Mouse (Mus musculus): ENCODE measurements at regions not wholly inside any gene's neighbourhood (a gene's known extent, or its start where the extent isn't known, plus 50 kb on each side); places are given as distances from the start of the nearest gene placed in this dataset.
A peak's percentile ranks its signal among the peaks of the same experiment; 100 is the strongest.

DNA sequence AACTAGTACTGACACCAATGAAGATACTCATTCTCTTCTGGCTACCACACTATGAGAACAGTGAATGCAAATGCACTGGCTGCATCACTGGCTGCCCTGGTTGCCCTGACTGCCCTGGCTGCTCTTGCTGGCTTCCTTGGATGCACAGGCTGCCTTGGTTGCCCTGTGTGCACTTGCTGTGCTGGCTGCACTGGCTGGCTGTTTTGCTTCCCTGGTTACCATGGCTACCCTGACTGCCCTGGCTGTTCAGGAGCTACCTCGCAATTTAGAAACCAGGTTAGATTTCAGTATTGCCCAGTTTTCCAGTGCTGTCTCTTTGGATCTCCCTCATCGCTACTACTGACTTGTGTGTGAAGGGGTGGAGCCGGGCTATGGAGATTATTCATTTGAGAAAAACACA, 175.7 kb downstream of the Fat4 start:
- no peak for DNase-seq (ENCODE audit: low spot score)

DNA sequence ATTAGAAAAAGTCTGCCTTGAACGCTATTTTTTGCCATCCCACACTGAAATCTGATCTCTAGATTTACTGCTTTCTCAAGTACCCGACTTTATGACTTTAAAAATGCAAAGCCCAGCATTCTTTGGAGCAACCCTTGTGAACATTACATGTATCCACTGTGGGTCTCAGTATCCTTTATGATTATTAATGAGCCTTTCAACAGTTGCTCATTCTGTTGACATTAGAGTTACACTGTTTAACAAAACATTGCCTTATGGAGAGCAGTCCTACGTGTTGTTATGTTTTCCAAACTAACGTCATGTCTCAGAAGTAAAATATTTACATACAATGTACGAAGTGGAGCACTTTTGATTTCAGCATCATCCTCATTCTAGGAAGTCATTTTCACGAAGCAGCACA, 178.7 kb downstream of the Fat4 start:
- DNase-seq (ENCODE audit: low spot score): no peak

- no peak for DNase-seq (ENCODE audit: low spot score)
Measured at GRCm38 (mm10) chr3:39069011-39069410, 182.3 kb downstream of the Fat4 start.

DNA sequence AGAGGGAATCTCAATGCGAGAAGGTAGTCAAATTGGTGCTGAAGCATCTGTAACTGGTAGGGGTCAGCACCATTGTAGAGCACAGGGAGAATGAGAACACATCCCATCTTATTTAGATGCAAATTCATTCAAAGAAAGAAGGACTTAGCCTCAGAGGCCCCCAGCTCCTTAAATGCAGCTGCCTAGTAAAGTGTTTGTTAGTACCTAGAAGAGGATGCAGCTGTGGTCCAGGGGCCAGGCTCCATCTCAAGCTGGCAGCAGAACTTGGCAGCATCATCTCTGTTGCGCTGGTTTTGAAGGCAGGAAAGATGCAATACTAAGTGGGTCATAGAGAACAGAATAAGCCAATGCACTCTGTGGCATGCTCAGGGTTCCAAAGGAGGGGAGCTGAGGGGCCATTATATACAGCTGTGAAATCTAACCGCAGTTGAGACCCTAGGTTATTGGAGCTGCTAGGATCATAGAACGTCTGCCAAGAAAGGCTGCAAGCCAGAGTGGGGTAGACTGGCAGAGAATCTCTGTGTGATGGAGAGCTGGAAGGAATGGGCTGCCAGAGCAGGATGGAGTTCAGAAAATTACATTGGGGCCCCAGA, 196.0 kb downstream of the Fat4 start:
- no peak for DNase-seq (ENCODE audit: low spot score)

DNA sequence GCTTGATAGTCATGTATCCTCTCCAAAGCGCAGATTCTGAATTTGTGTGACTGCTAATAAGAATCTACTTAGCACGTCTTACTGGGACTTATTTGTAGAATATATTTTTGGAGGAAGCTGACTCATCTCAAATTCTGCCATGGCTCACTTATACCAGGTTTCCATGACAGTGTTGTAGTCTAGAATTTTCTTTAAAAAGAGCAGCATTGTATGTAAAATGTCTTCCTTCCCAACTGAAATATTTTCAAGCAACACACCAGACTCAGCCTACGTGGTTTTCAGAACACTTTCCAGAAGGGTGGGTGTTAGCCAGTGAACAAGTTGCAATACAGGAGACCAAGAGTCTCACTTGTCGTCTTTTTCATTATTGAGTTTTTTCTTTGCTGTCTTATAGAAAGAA, 202.2 kb downstream of the Fat4 start:
- DNase-seq (ENCODE audit: low spot score): no peak

GRCm38 (mm10) chr3:39102324-39102723, 215.6 kb downstream of the Fat4 start:
- DNase-seq (ENCODE audit: low spot score): no peak

DNA sequence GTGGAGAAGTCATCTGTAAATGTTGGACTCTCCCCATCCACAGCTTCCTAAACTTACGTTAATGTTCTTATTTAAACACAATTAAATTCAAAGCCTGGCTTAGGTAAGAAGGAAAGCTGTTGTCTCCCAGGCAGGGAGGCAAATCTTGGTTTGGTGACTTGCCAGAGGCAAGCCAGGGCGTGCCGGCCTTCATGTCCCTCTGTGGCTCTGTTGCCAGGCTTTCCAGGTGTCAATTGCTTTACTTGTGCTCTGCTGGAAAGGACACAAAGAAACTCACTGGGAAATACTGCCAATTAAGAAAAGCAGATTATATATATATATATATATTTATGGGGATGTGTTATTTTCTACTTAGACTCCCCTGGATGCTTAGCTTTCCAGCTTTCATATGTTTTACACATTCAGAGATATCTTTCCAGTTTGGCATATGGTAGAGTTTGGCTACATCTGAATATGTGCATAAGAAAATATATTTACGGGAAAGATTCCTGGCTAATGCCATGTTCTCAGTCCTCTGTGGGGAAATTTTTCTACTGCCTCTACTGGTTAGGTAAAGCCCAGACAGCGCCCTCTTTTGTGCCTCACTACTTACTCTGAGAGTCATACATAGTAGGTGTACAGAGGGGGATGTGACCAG, 223.1 kb downstream of the Fat4 start:
- DNase-seq (ENCODE audit: low spot score): no peak

DNA sequence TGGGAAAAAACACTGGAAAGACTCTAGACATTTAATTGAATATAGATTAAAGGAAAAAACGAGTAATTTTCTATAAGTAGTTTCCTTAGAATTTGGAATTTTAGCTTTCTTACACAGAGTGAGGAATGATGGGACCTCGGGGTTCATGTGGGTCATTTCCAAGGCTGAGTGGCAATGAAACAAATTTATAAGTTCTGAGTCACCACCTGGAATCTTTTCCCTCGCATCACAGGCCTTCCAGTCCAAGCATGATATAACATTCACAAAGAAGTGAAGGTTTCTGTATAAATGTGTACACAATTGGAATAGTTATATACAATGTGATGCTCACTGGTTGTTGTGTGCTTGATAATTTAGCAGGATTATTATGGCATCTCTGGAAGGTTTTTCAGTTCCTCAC, 227.3 kb downstream of the Fat4 start:
- DNase-seq (ENCODE audit: low spot score): no peak

DNA sequence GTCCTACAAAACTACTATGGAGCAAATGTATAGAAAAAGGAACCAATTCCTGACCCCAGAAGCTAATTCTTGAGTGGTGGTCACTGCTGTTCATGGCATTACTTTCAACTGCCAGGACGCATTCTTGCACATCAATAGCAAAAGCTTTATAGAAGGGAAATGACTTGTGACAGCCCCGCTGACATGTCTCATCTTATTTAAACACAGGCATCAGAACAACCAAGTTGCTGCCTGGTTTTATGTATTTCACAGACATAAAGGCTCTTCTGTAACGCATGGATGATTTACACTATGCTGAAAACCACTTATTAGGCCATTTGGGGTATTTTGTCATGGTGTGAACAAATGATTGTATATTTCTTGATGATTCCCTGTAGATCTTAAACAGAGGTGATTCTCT, 228.1 kb downstream of the Fat4 start:
- DNase-seq (ENCODE audit: low spot score): no peak

DNA sequence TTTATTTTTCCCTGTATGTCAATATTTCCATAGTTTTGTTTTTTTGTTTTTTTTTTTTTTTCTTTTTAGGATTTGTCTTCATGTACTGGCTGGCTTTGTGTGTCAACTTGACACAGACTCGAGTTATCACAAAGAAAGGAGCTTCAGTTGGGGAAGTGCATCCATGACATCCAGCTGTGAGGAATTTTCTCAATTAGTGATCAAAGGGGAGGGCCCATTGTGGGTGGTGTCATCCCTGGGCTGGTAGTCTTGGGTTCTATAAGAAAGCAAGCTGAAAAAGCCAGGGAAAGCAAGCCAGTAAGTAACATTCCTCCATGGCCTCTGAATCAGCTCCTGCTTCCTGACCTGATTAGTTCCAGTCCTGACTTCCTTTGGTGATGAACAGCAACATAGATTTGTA, 228.7 kb downstream of the Fat4 start:
- DNase-seq (ENCODE audit: low spot score): no peak

DNA sequence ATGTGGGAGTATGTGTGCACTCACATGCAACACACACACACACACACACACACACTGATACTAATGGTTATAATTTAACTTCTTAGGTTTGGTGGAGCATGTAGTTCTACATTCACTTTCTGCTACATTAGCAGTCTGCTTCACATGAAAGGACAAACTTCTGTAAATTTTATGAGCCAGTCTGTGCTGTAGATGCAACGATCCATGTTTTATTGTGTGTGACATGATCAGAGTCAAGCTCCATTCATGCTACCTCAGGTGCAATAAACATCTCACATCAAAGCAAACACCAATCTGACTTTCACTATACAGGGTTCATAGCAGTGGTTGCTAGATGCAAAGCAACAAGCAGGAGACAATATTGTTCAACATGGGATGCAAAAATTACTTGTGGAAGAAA, 235.5 kb downstream of the Fat4 start:
- no peak for DNase-seq (ENCODE audit: low spot score)

- no peak for DNase-seq (ENCODE audit: low spot score)
Measured at GRCm38 (mm10) chr3:39130532-39130931, 243.8 kb downstream of the Fat4 start.

DNA sequence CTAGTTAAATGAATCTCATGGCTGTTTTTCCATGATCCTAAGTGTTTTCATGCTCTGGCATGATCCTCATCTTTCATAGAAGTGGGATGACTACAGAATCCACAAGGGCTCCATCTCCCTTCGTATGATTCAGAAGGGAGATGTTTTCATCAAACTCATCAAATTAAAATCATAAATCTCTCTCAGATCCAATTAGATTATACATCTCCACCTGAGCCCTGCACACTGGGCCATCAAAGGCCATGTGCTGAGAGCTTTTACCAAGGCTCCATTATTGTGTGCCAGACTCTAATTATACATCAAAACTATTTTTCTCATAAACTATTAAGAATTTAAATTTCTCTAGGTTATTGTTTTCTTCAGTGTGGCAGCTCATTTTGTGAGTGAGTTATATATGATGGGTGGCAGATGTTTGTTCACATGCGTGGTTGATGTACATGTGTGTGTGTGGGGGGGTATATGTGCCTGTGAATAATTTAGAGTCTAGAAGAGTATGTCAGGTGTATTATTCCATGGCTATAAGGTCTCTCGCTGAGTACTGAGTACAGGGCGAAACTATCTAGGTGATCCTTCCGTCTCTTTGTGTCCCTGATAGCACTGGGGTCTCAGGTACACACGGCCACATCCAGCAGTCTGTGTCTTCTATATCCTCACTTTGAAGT, 278.4 kb downstream of the Fat4 start:
- no peak for DNase-seq (ENCODE audit: low spot score)

DNA sequence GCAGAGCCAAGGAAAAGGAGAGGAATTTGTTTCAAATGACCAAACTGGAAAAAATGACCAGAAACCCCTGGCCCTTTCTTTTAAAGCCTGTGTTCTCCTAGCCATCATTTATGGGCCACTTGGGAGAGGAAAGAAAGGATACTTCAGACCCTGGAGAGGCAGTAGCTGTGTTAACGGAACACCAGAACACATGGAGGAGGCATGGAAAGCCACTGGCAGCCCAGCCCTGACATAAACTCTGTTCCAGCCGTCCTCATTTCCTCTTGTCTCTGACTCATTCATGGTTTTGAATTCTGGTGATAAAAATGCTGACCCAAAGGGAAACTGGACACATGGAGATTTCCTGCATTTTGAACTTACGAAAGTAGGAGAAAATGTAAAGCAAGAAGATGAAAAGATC, 295.9 kb downstream of the Fat4 start:
- DNase-seq (ENCODE audit: low spot score): peak; percentile 5

- DNase-seq (ENCODE audit: low spot score): no peak
Measured at GRCm38 (mm10) chr3:39195102-39195501, 308.4 kb downstream of the Fat4 start.

- no peak for DNase-seq (ENCODE audit: low spot score)
Measured at GRCm38 (mm10) chr3:39202662-39203061, 315.9 kb downstream of the Fat4 start.

GRCm38 (mm10) chr3:39208651-39209050, 321.9 kb downstream of the Fat4 start:
- DNase-seq (ENCODE audit: low spot score): no peak

DNA sequence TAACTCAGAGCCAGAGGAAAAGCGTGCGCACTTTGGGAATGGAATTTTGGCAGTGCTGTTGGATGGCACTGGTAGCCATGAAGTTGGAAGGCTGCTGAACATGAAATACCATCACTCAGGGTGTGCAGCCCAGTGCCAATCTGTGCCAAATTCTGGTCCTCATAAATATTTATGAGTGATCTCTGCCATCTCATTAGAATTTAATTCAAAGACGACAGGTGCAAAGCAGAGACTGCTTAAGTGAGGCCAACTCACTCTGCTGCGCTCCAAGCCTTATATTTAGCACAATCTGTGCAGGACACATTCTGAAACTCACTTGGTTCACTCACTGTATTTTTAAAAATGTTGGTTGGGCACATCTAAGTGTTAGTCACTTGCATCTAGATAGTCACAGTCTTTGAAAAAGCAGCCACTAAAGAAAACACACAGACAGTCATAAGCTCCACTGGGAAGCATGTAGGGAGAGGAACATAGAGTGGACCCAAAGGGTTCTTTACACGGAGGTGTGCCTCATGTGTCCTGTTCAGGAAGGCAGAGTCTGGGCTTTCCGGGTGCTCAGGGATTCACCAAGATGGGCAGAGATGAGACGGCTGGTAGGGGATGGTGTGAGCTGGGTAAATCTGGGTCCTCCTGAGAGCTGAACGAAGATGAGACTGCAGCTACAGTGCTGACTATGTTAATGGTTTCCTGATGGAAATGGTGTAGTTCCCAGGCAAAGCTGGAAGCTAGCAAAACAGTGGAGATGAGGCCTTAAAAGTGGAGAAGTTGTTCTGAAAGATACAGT, 322.8 kb downstream of the Fat4 start:
- DNase-seq (ENCODE audit: low spot score): no peak

GRCm38 (mm10) chr3:39211670-39212069, 324.9 kb downstream of the Fat4 start:
- DNase-seq (ENCODE audit: low spot score): no peak

GRCm38 (mm10) chr3:39220011-39220706, 333.4 kb downstream of the Fat4 start:
- peak; percentile 13 for DNase-seq (ENCODE audit: low spot score)

- DNase-seq (ENCODE audit: low spot score): no peak
Measured at GRCm38 (mm10) chr3:39220707-39221034, 333.9 kb downstream of the Fat4 start.

GRCm38 (mm10) chr3:39222059-39222458, 335.3 kb downstream of the Fat4 start:
- no peak for DNase-seq (ENCODE audit: low spot score)

Measured in gastrocnemius, adult 18-20 months (tissue).